Mouse (Mus musculus): ENCODE measurements around the gene Esrrb. TPM values are rescaled to one million over a fixed set of nuclear protein-coding genes. Genes with fewer than 3 reads are reported as not detected.
A peak's percentile ranks its signal among the peaks of the same experiment; 100 is the strongest.

Gene Esrrb
- total RNA-seq (2021): 1 to 10 TPM; 2.9 to 6.6 TPM
- long read RNA-seq, experiment 1, partial matches to known transcripts: 0 of 4 reads
- long read RNA-seq, experiment 1, other reads (novel, unspliced or antisense): 4 of 4 reads
- long read RNA-seq, experiment 2, partial matches to known transcripts: 0 of 9 reads
- long read RNA-seq, experiment 2, other reads (novel, unspliced or antisense): 9 of 9 reads

DNA sequence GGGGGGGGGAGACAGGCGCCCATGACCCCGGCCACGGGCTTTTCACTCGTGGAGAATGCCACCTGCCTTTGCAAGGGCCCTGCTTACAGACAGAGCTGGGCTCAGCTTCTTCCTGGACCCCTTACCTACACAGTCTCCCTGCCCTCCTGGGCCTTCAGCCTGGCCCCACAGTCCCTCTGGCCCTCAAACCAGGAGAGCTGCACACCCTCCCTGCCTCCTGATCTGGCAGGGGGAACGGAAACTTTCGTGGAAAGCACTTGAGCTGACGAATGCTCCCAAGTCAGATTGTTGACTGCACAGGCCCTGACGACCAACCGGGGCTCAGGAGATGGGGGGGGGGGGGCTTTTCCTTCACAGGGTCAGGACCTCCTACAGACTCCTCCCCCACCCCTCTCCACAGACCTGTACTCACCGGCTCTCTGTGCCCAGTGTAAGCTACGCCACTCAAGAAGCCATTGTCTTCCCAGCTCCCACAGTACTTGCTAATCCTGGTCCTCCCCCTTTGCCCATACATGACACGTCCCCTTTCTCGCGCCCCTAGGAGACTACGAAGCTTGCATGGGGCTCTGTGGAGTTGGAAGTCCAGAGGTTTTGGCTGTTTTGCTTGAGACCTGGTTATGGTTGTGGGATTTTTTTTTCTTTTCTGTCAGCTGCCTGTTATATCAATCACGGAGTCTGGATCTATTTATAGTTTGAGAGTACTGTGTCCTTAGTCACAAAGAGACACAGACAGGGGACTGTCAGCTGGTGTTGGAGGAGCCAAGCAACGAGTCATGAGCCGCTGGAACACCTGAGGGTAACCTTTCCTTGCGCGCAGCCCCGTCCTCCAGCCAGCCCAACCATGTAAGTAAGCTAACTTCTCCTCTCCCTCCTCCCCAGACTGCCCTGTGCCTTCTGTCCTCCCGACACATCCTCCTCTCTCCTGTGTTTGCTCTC lies at the start of gene Esrrb:
TSS of gene Esrrb (plus strand) at position 422 of the 936 bp plus-strand sequence.
- intact Hi-C loops (cut with DNase I): no loop called here

DNA sequence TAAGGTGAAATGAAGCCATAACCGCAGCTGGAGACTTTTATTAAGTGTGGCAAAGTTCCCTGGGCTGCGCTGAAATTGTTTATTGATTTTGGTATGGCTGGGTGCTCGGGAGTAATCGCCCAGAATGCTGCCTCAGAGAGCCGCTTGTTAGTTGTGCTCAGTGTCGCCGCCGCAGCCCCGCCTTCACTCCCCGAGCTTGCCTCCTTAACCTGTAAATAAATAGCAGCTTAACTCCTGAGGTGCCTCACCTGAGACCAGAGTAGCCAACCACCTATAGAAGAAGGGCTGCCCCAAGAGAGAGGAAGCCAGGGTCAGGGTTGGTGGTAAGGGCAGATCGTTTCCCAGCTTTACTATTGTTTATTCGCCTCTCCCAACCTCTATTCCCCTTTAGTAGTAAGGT lies 40.3 kb upstream of the Esrrb start:
- DNase-seq: no peak
- intact Hi-C loops (cut with DNase I): no loop called here

More for the DNA sequence above, at the start of gene Esrrb:
- peak in 1 of 2 experiments; percentile 18 for DNase-seq

GRCm38 (mm10) chr12:86324297-86324696 lies 36.6 kb upstream of the Esrrb start:
- intact Hi-C loops (cut with DNase I): no loop called here
- DNase-seq: no peak

DNA sequence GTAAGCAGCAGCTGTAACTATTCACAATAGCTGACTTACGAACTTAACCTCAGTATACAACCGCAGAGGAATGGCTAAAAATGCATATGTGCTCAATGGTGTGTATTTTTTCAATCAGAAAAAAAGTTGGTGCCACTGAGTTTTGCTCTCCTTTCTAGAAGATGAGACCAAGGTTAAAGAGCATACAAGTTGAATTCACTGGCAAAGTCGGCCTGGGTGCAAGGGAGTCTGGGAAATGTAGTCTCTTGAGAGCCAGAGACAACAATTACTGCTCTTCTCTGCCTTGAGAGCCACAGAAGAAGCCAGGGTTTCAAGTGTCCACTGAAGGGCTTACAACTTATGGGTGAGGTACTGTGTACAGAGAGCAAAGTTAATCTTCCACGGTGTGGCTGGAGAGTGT lies 31.1 kb upstream of the Esrrb start:
- DNase-seq: no peak
- intact Hi-C loops (cut with DNase I): no loop called here

- DNase-seq: no peak
- intact Hi-C loops (cut with DNase I): no loop called here
Measured at GRCm38 (mm10) chr12:86330684-86331083, 30.2 kb upstream of the Esrrb start.

DNA sequence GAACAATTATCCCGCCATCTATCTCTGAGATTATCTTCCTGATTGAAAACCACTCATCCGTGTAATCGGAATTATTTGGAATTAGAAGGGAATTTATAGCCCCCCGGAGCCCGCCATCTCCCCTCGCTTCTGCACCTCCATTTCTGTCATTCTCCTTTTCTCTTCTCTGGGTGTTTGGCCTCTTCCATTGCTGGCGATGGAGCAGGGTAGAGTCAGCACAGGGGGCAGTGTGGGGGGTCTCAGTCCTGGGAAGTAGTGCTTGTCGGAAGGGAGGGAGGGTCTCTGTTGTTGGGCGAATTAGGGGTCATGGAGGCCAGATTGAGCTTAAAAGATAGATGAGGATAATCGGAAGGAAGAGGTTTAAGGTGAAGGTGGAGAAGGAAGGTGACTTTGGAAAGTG lies 29.7 kb upstream of the Esrrb start:
- intact Hi-C loops (cut with DNase I): no loop called here
- DNase-seq: no peak

DNA sequence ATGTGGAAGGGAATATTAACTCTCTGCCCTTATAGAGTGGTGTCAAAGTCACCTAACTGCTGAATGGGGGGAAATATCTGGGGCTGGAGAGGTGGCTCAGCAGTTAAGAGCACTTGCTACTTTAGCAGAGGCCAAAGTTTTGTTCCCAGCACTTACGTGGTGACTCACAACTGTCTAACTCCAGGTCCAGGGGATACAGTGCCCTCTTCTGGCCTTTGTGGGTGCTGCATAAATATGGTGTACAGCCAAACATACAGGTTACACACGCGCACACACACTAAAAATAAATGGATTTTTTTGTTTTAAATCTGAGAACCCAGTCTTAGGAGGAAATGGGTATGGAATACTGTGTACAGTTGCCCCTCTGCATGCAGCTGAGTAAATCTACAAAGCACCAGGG lies 24.7 kb upstream of the Esrrb start:
- intact Hi-C loops (cut with DNase I): no loop called here

GRCm38 (mm10) chr12:86336887-86337286 lies 24.0 kb upstream of the Esrrb start:
- intact Hi-C loops (cut with DNase I): no loop called here
- no peak for DNase-seq

More for the DNA sequence above, 24.7 kb upstream of the Esrrb start:
- no peak for DNase-seq

GRCm38 (mm10) chr12:86349477-86349876 lies 11.4 kb upstream of the Esrrb start:
- intact Hi-C loops (cut with DNase I): no loop called here
- no peak for DNase-seq

DNA sequence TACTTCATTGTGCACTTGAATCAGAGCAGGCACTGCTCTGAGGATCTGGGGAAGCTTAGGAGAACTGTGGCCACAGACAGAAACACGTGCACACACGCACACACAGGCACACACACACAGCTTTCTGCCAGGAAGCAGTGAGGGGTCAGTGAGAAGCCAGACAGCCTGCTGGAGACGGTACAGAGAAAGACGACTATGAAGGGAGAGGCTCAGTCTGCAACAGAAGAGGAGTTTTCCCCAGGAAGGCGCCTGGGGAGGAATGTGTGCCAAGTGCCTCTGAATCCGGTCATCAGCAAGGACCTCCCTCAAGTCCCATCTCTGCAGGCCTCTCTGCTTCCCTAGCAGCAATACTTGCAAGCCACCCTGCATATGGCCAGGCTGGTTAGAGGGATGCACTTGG lies 1.5 kb upstream of the Esrrb start:
- intact Hi-C loops (cut with DNase I): no loop called here
- DNase-seq: no peak

- no peak for DNase-seq
- intact Hi-C loops (cut with DNase I): no loop called here
Measured at GRCm38 (mm10) chr12:86359873-86360272, 1.0 kb upstream of the Esrrb start.

DNA sequence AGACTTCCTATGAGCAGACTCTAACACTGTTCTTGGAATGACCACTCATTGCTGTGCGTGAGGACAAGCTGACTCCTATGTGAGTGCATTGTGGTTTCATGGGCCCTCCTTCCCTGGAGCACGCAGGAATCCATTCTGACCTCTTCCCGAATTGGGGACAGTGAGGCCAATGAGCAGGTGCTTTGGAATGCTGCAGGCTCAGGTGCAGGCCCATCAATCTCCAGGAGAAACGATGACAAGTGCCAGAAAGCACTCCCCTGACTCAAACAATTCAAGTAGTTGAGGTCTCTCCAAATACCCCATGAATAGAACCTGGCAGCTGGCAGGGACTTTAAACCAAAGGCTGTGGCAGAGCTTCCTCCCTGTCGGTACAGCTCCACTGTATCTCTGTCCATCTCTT lies 3.4 kb downstream of the Esrrb start:
- DNase-seq: no peak
- intact Hi-C loops (cut with DNase I): no loop called here

GRCm38 (mm10) chr12:86364756-86365155 lies 3.8 kb downstream of the Esrrb start:
- intact Hi-C loops (cut with DNase I): no loop called here
- DNase-seq: no peak

DNA sequence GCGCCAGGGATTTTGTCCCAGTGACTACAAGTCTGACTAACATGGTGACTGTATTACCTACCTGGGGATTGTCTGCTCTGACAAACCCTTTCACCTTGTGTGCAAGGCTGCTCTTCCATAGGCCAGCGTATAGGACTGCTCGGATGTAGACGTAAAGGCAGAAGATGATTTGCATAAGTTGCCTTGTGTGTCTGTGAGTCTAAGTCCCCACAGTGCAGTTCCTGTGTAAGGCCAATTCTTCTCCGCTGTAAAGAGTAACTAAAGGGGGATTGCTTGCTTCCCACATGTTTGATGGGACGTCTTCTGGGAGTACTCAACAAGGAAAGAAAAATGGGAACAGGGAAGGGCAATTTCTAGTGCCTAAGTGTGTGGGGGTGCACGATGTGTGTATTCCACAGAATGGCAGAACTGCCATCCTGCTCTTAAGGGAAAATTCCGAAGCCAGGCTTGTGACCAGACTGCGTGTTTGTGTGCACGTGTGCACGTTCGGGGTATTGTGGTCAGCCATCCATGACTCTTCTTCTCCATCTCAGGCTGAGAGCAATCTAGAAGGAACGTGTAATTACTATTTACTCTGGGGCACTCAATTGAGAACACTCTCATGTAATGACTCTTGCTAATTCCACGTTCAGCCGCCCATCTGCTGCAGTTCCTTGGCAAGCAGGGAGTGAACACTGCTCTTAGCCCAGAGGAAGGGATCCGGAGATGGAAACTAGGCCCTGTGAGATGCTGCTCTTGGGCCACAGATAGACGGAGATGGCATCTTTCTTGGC lies 9.9 kb downstream of the Esrrb start:
- intact Hi-C loops (cut with DNase I): no loop called here
- DNase-seq: no peak

DNA sequence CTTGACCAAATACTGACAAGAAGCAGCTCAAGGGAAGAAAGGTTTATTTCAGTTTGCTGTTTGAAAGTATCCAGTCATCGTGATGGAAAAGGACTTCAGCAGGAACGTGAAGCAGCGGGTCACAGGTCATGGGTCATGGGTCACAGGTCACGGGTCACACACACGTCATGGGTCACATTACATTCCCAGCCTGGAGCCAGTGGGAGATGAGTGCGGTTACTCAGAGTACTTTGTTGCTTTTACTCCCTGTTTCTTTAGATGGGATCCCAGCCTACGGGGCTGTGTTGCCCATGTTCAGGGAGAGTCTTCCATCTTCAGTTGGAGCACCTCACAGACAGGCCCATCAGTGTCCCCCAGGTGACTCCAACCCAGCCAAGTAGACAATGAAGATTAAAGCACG lies 13.4 kb downstream of the Esrrb start:
- intact Hi-C loops (cut with DNase I): no loop called here
- no peak for DNase-seq

- intact Hi-C loops (cut with DNase I): no loop called here
- DNase-seq: no peak
Measured at GRCm38 (mm10) chr12:86379672-86380213, 18.8 kb downstream of the Esrrb start.

DNA sequence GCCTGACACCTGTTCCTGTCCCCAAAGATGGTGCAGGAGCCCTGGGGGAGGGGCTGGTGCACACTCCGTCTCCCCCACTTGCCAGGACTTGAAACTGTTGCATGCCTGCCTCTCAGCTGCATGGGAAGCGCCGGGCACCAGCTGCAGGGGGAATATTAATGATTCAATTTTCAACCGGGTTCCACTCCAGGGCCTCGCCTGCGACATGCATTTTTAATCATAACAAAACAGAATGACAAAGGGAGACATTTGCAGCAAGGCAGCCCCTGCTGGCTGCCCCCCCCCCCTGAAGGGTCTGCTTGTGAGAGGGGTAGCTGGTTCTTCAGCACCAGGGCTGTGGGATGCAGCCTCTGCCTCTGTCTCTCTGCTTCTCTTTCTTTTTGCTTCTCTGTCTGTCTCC lies 22.9 kb downstream of the Esrrb start:
- intact Hi-C loops (cut with DNase I): no loop called here
- no peak for DNase-seq

- no peak for DNase-seq
- intact Hi-C loops (cut with DNase I): no loop called here
Measured at GRCm38 (mm10) chr12:86387671-86388270, 26.9 kb downstream of the Esrrb start.

DNA sequence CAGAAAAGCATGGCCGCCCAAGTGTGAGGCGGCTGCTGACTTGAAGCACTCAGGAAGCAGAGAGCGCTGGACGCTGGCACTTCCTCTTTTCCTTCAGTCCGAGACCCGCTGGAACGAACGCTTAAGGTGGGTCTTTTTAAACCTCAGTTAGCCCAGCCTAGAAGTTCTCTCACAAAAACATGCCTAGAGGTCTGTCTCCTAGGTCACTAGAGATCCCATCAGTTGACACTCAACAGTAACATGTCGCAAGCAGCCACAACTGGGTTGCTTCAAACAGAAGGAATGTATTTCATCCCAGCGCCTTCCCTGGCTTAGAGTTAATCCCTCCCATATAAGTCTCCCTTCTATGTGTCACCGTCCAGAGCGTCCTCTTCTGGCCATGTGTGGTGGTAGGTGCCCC lies 33.9 kb downstream of the Esrrb start:
- intact Hi-C loops (cut with DNase I): no loop called here
- DNase-seq: no peak

DNA sequence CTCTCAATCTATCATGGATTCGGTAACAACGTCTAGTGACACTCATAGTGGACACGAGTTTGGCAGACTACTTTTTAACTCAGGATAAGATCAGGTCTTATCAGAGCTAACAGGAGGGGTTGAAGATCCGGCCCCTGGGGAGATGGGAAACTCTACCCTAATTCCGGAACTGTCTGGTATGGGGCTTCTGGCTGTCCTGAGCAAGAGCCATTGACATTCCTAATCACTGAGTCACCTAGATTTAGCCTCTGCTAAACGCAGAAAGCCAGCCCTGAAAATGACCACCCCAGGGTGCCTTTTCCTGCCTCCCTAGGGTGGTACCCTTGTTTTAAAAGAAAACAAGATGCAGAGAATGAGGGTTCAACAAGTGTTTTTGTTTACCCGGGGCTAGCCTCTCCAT lies 34.4 kb downstream of the Esrrb start:
- intact Hi-C loops (cut with DNase I): no loop called here
- no peak for DNase-seq

GRCm38 (mm10) chr12:86398762-86399161 lies 37.8 kb downstream of the Esrrb start:
- intact Hi-C loops (cut with DNase I): no loop called here
- no peak for DNase-seq

All from gastrocnemius, postnatal 36 days (tissue).